Mouse (Mus musculus) neural tube, embryonic 11.5 days (tissue): ENCODE data around the gene Vps16. TPM values are rescaled to one million over a fixed set of nuclear protein-coding genes. Genes with fewer than 3 reads are reported as not detected.

ENCODE experiments used
- ATAC-seq: fragments of 200-750 bp; cut with Nextera tagmentation; 2 replicates; pipeline ENCODE4 v1.8.0; 2017; ENCODE audit warnings: moderate number of reproducible peaks, mild to moderate bottlenecking, moderate TSS enrichment, moderate library complexity; ENCODE audit not compliant: insufficient read depth, low FRiP score, low TSS enrichment
- DNase-seq: peaks from one replicate; pipeline ENCODE4 v3.0.0-alpha.2; 2015; ENCODE audit warnings: low spot score
- H3K27ac ChIP-seq: fragments of 300-500 bp; sonication (generic); 2 replicates; pipeline ENCODE4 v1.5.1; 2014; ENCODE audit warnings: low read depth, mild to moderate bottlenecking, low read length
- H3K27me3 ChIP-seq: fragments of 300-500 bp; sonication (generic); 2 replicates; pipeline ENCODE4 v1.6.1; 2014; ENCODE audit warnings: mild to moderate bottlenecking, low read length, mixed read lengths; ENCODE audit not compliant: control insufficient read depth, insufficient read depth
- H3K36me3 ChIP-seq: fragments of 300-500 bp; sonication (generic); 2 replicates; pipeline ENCODE4 v1.6.1; 2014; ENCODE audit warnings: mild to moderate bottlenecking, low read length, moderate library complexity, mixed read lengths; ENCODE audit not compliant: control insufficient read depth, insufficient read depth
- H3K4me1 ChIP-seq: fragments of 300-500 bp; sonication (generic); 2 replicates; pipeline ENCODE4 v1.6.1; 2014; ENCODE audit warnings: low read length, mixed read lengths; ENCODE audit not compliant: control insufficient read depth, insufficient read depth
- H3K4me2 ChIP-seq: fragments of 300-500 bp; sonication (generic); 2 replicates; pipeline ENCODE4 v1.6.1; 2014; ENCODE audit warnings: low read depth, mild to moderate bottlenecking, moderate library complexity
- H3K4me3 ChIP-seq: fragments of 300-500 bp; sonication (generic); 2 replicates; pipeline ENCODE4 v1.5.1; 2014; ENCODE audit warnings: low read depth, low read length
- H3K9ac ChIP-seq: fragments of 300-500 bp; sonication (generic); 2 replicates; pipeline ENCODE4 v1.6.1; 2014; ENCODE audit warnings: mild to moderate bottlenecking, low read length
- H3K9me3 ChIP-seq: fragments of 300-500 bp; sonication (generic); 2 replicates; pipeline ENCODE4 v1.6.1; 2016; ENCODE audit warnings: low read length; ENCODE audit not compliant: control insufficient read depth
- WGBS: fragments of 180-500 bp; shearing (Covaris S2); extraction: QIAGEN DNeasy Blood & Tissue Kit; methylation state at CpG from one replicate; pipeline ENCODE4 v1.1.7; 2014; 5-methylcytosine and 5-hydroxymethylcytosine counted together
- polyA plus RNA-seq: library from polyadenylated mRNA; unstranded; fragments of >200 nt; fragmentation: Nextera tagmentation; extraction: Ambion mirVana; gene quantifications from 2 replicates; pipeline ENCODE4 v1.2.1, GENCODE M21; 2014

Vps16 gene
- polyA plus RNA-seq, 1 experiment from 2014 or later = 85.7 TPM

GRCm38 (mm10) chr2:130482700-130483099, 58.6 kb downstream of the Vps16 start:
- 66% methylated on average over 3 of the region's 3 CpGs for WGBS
- Histone ChIP-seq H3K9me3 (no peaks in the 10 kb centered on the region), H3K4me1 (no peaks in the 10 kb centered on the region), H3K27ac (no peak overlapping the region), H3K36me3 (peaks cover 4% of the 10 kb centered on the region; the same call in 1 of the 2 replicates), H3K4me2 (no peak overlapping the region), H3K9ac (no peak overlapping the region), H3K4me3 (no peak overlapping the region), H3K27me3 (no peaks in the 10 kb centered on the region)
- DNase-seq (no peak), ATAC-seq (no peak)

- 88% methylated on average over 1 of the region's 1 CpGs for WGBS
- no peak for ATAC-seq
- Histone ChIP-seq H3K9ac (no peak overlapping the region), H3K4me2 (no peak overlapping the region), H3K4me1 (no peaks in the 10 kb centered on the region), H3K27ac (no peak overlapping the region), H3K4me3 (no peak overlapping the region), H3K27me3 (no peaks in the 10 kb centered on the region), H3K9me3 (no peaks in the 10 kb centered on the region), H3K36me3 (no peaks in the 10 kb centered on the region)
- DNase-seq = no peak
Measured at GRCm38 (mm10) chr2:130484206-130484605, 60.1 kb downstream of the Vps16 start.

- Histone ChIP-seq H3K9me3 (0 out of 2 replicates have a peak, but pooled peaks cover 2% of the 10 kb centered on the region), H3K27me3 (no peaks in the 10 kb centered on the region), H3K4me3 (no peak overlapping the region), H3K36me3 (no peaks in the 10 kb centered on the region), H3K27ac (no peak overlapping the region), H3K9ac (no peak overlapping the region), H3K4me2 (no peak overlapping the region), H3K4me1 (no peaks in the 10 kb centered on the region)
- DNase-seq = no peak
- no peak for ATAC-seq
- 68% methylated on average over 2 of the region's 2 CpGs for WGBS
Measured at GRCm38 (mm10) chr2:130488002-130488401, 63.9 kb downstream of the Vps16 start.

- ATAC-seq (no peak), DNase-seq (no peak)
- no peak overlapping the region for H3K4me3 ChIP-seq
- no peak overlapping the region for H3K27ac ChIP-seq
- H3K36me3 ChIP-seq = no peaks in the 10 kb centered on the region
- 0 out of 2 replicates have a peak, but pooled peaks cover 2% of the 10 kb centered on the region for H3K9me3 ChIP-seq
- no peak overlapping the region for H3K9ac ChIP-seq
- H3K4me2 ChIP-seq = no peak overlapping the region
- H3K27me3 ChIP-seq = no peaks in the 10 kb centered on the region
- H3K4me1 ChIP-seq = no peaks in the 10 kb centered on the region
- WGBS = 90% methylated on average over 4 of the region's 4 CpGs
Measured at GRCm38 (mm10) chr2:130488600-130488999, 64.5 kb downstream of the Vps16 start.

GRCm38 (mm10) chr2:130491162-130491561, 67.0 kb downstream of the Vps16 start:
- Histone ChIP-seq H3K9me3 (0 out of 2 replicates have a peak, but pooled peaks cover 2% of the 10 kb centered on the region), H3K27me3 (no peaks in the 10 kb centered on the region), H3K36me3 (no peaks in the 10 kb centered on the region), H3K4me3 (no peak overlapping the region), H3K27ac (peak overlapping the region; percentile 63; the same call in 1 of the 2 replicates), H3K4me1 (peaks cover 6% of the 10 kb centered on the region; the same call in 1 of the 2 replicates), H3K9ac (no peak overlapping the region), H3K4me2 (no peak overlapping the region)
- ATAC-seq (peak; percentile 66), DNase-seq (peak; percentile 27)
- WGBS = 40% methylated on average over 4 of the region's 4 CpGs

GRCm38 (mm10) chr2:130491587-130491986, 67.4 kb downstream of the Vps16 start:
- no peaks in the 10 kb centered on the region for H3K36me3 ChIP-seq
- 15% methylated on average over 7 of the region's 7 CpGs for WGBS
- no peaks in the 10 kb centered on the region for H3K27me3 ChIP-seq
- DNase-seq (peak; percentile 80), ATAC-seq (peak; percentile 81)
- peak overlapping the region; percentile 63; the same call in 1 of the 2 replicates for H3K27ac ChIP-seq
- H3K9me3 ChIP-seq = 0 out of 2 replicates have a peak, but pooled peaks cover 2% of the 10 kb centered on the region
- no peak overlapping the region for H3K4me3 ChIP-seq
- H3K9ac ChIP-seq = no peak overlapping the region
- H3K4me2 ChIP-seq = no peak overlapping the region
- peaks cover 8% of the 10 kb centered on the region; the same call in 1 of the 2 replicates for H3K4me1 ChIP-seq

Other genes starting within 250 kb of the Vps16 start
- gene Snrpb, start 244.9 kb upstream of the Vps16 start, polyA plus RNA-seq = 705 and 724 TPM in 2 replicates
- gene Tmc2, start 229.1 kb upstream of the Vps16 start, polyA plus RNA-seq = not detected in 2 replicates
- gene Nop56, start 149.9 kb upstream of the Vps16 start, polyA plus RNA-seq = 335 and 348 TPM in 2 replicates
- 148 and 149 TPM in 2 replicates for gene Idh3b, start 139.8 kb upstream of the Vps16 start, polyA plus RNA-seq
- 2.0 and 2.1 TPM in 2 replicates for gene Ebf4, start 129.2 kb upstream of the Vps16 start, polyA plus RNA-seq
- 32.3 and 32.6 TPM in 2 replicates for gene Cpxm1, start 26.8 kb upstream of the Vps16 start, polyA plus RNA-seq
- 0.16 TPM in 1 of 2 replicates, not detected in the other for gene Gm28372, start 19.1 kb upstream of the Vps16 start, polyA plus RNA-seq
- gene 1700020A23Rik, start 19.1 kb upstream of the Vps16 start, polyA plus RNA-seq = not detected in 2 replicates
- 0.17 TPM in 1 of 2 replicates, not detected in the other for gene Tmem239, start 17.9 kb upstream of the Vps16 start, polyA plus RNA-seq
- 7.7 and 9.0 TPM in 2 replicates for gene Pced1a, start 362 bp downstream of the Vps16 start, polyA plus RNA-seq
- gene Ptpra, start 25.9 kb downstream of the Vps16 start, polyA plus RNA-seq = 103 and 105 TPM in 2 replicates
- gene Mrps26, start 139.4 kb downstream of the Vps16 start, polyA plus RNA-seq = 77.0 and 85.8 TPM in 2 replicates
- gene Oxt, start 151.8 kb downstream of the Vps16 start, polyA plus RNA-seq = 0.48 TPM in 1 of 2 replicates, not detected in the other
- not detected in 2 replicates for gene Avp, start 158.2 kb downstream of the Vps16 start, polyA plus RNA-seq
- gene Fastkd5, start 205.7 kb downstream of the Vps16 start, polyA plus RNA-seq = 20.4 and 21.8 TPM in 2 replicates
- gene Ubox5, start 205.7 kb downstream of the Vps16 start, polyA plus RNA-seq = 19.1 and 21.6 TPM in 2 replicates
- gene Lzts3, start 218.5 kb downstream of the Vps16 start, polyA plus RNA-seq = 0.84 and 1.1 TPM in 2 replicates
- gene Ddrgk1, start 240.3 kb downstream of the Vps16 start, polyA plus RNA-seq = 44.5 and 44.8 TPM in 2 replicates
- gene Itpa, start 243.3 kb downstream of the Vps16 start, polyA plus RNA-seq = 143 and 144 TPM in 2 replicates